Mouse (Mus musculus) embryonic facial prominence, embryonic 14.5 days (tissue): ENCODE results near the gene Phf10. TPM values are rescaled to one million over a fixed set of nuclear protein-coding genes. Genes with fewer than 3 reads are reported as not detected.

Experiments used
- ATAC-seq: fragments of 200-750 bp; cut with Nextera tagmentation; 2 replicates; pipeline ENCODE4 v1.8.0; 2017; ENCODE audit warnings: low read depth, moderate number of reproducible peaks, moderate TSS enrichment
- DNase-seq: peaks from one replicate; pipeline ENCODE4 v3.0.0-alpha.2; 2015; ENCODE audit warnings: low spot score
- H3K27ac ChIP-seq: fragments of 300-500 bp; sonication (generic); replicated peaks from 2 replicates; pipeline ENCODE4 v1.5.1; 2014; ENCODE audit warnings: low read depth, mild to moderate bottlenecking, low read length, moderate library complexity
- H3K27me3 ChIP-seq: fragments of 300-500 bp; sonication (generic); replicated peaks from 2 replicates; pipeline ENCODE4 v1.6.1; 2014; ENCODE audit warnings: low read length; ENCODE audit not compliant: control insufficient read depth, insufficient read depth
- H3K36me3 ChIP-seq: fragments of 300-500 bp; sonication (generic); 2 replicates; pipeline ENCODE4 v1.6.1; 2014; ENCODE audit warnings: low read length, mixed read lengths; ENCODE audit not compliant: control insufficient read depth, insufficient read depth
- H3K4me1 ChIP-seq: fragments of 300-500 bp; sonication (generic); 2 replicates; pipeline ENCODE4 v1.6.1; 2014; ENCODE audit warnings: antibody characterized with exemption, low read length; ENCODE audit not compliant: control insufficient read depth, insufficient read depth
- H3K4me2 ChIP-seq: fragments of 300-500 bp; sonication (generic); 2 replicates; pipeline ENCODE4 v1.6.1; 2014; ENCODE audit warnings: low read depth, mild to moderate bottlenecking, low read length, moderate library complexity, mixed read lengths
- H3K4me3 ChIP-seq: fragments of 300-500 bp; sonication (generic); 2 replicates; pipeline ENCODE4 v1.5.1; 2014; ENCODE audit warnings: low read depth, mild to moderate bottlenecking, low read length
- H3K9ac ChIP-seq: fragments of 300-500 bp; sonication (generic); 2 replicates; pipeline ENCODE4 v1.6.1; 2014; ENCODE audit warnings: low read depth, mild to moderate bottlenecking, low read length, moderate library complexity, mixed read lengths
- H3K9me3 ChIP-seq: fragments of 300-500 bp; sonication (generic); 2 replicates; pipeline ENCODE4 v1.6.1; 2016; ENCODE audit warnings: low read length; ENCODE audit not compliant: control insufficient read depth
- WGBS: fragments of 180-500 bp; shearing (Covaris S2); extraction: QIAGEN DNeasy Blood & Tissue Kit; methylation state at CpG from one replicate; pipeline ENCODE4 v1.1.7; 2014; 5-methylcytosine and 5-hydroxymethylcytosine counted together
- polyA plus RNA-seq: library from polyadenylated mRNA; unstranded; fragments of >200 nt; fragmentation: Nextera tagmentation; extraction: Ambion mirVana; gene quantifications from 2 replicates; pipeline ENCODE4 v1.2.1, GENCODE M21; 2014

Phf10 gene
- polyA plus RNA-seq, 1 experiment from 2014 or later: 52.0 TPM

DNA sequence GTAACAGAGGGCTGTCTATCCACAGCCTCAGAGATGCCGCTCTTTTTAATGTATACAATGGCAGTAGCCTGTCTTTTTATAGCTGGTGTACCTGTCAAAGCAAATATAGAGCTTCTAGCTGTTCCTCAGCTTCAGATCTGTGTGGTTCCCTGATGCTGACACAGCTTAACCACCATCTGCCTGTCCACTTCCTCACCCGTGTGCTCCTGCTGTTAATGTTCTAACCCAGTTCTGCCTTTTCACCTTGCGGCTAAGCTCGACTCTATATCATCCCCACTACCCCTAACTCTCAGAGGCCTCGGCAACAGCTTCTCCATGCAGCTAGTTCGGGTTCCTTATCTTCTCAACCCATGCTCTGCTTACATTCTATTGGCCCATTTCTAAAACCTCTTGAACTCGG, 30.4 kb downstream of the Phf10 start:
- Histone ChIP-seq H3K27ac (no peak overlapping the region), H3K4me3 (no peak overlapping the region), H3K27me3 (no peaks in the 10 kb centered on the region), H3K9me3 (0 out of 2 replicates have a peak, but pooled peaks cover 3% of the 10 kb centered on the region), H3K4me2 (no peak overlapping the region), H3K4me1 (no peaks in the 10 kb centered on the region), H3K9ac (no peak overlapping the region), H3K36me3 (no peaks in the 10 kb centered on the region)
- 84% methylated on average over 7 of the region's 7 CpGs for WGBS
- ATAC-seq (no peak), DNase-seq (no peak)

- no peak overlapping the region for H3K9ac ChIP-seq
- H3K27ac ChIP-seq: no peak overlapping the region
- no peaks in the 10 kb centered on the region for H3K4me1 ChIP-seq
- H3K36me3 ChIP-seq: no peaks in the 10 kb centered on the region
- no peaks in the 10 kb centered on the region for H3K27me3 ChIP-seq
- H3K4me3 ChIP-seq: no peak overlapping the region
- ATAC-seq (no peak), DNase-seq (no peak)
- no peak overlapping the region for H3K4me2 ChIP-seq
- WGBS: 60% methylated on average over 5 of the region's 5 CpGs
- 0 out of 2 replicates have a peak, but pooled peaks cover 3% of the 10 kb centered on the region for H3K9me3 ChIP-seq
Observed at GRCm38 (mm10) chr17:14928631-14929030, 32.4 kb downstream of the Phf10 start.

GRCm38 (mm10) chr17:14927644-14928218, 33.3 kb downstream of the Phf10 start:
- no peaks in the 10 kb centered on the region for H3K36me3 ChIP-seq
- no peak overlapping the region for H3K4me2 ChIP-seq
- H3K9me3 ChIP-seq: 0 out of 2 replicates have a peak, but pooled peaks cover 3% of the 10 kb centered on the region
- DNase-seq (peak; percentile 13), ATAC-seq (no peak)
- WGBS: 74% methylated on average over 8 of the region's 8 CpGs
- no peaks in the 10 kb centered on the region for H3K4me1 ChIP-seq
- no peak overlapping the region for H3K4me3 ChIP-seq
- no peak overlapping the region for H3K9ac ChIP-seq
- no peak overlapping the region for H3K27ac ChIP-seq
- no peaks in the 10 kb centered on the region for H3K27me3 ChIP-seq

GRCm38 (mm10) chr17:14921582-14921981, 39.5 kb downstream of the Phf10 start:
- H3K4me1 ChIP-seq: no peaks in the 10 kb centered on the region
- no peaks in the 10 kb centered on the region for H3K9me3 ChIP-seq
- no peak overlapping the region for H3K4me2 ChIP-seq
- DNase-seq: no peak
- no peaks in the 10 kb centered on the region for H3K27me3 ChIP-seq
- no peak overlapping the region for H3K4me3 ChIP-seq
- no peak overlapping the region for H3K27ac ChIP-seq
- H3K36me3 ChIP-seq: no peaks in the 10 kb centered on the region
- no peak for ATAC-seq
- no peak overlapping the region for H3K9ac ChIP-seq
- 54% methylated on average over 6 of the region's 6 CpGs for WGBS

- 83% methylated on average over 8 of the region's 8 CpGs for WGBS
- no peaks in the 10 kb centered on the region for H3K9me3 ChIP-seq
- H3K36me3 ChIP-seq: no peaks in the 10 kb centered on the region
- no peaks in the 10 kb centered on the region for H3K27me3 ChIP-seq
- no peak overlapping the region for H3K4me2 ChIP-seq
- no peak overlapping the region for H3K9ac ChIP-seq
- DNase-seq (no peak), ATAC-seq (no peak)
- H3K4me3 ChIP-seq: no peak overlapping the region
- H3K4me1 ChIP-seq: no peaks in the 10 kb centered on the region
- H3K27ac ChIP-seq: no peak overlapping the region
Observed at GRCm38 (mm10) chr17:14917866-14918265, 43.2 kb downstream of the Phf10 start.

DNA sequence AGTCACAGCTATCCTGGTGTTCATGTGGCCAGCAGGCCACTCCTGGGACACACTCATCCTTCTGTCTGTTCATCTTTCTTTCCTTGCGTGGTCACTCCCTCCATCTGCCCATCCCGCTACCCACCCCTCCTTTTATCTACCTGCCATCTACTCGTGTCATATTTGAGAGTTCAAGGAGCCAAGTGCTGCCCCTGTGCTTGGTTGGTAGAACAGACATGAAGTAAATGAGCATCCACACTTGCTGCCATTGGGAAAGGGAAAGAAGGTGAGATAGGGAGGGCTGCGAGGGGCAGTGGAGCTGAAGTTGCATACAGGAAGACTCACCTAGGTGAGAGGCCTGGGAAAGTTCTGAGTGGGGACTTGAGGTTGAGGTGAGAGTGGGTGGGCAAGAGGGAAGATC, 46.7 kb downstream of the Phf10 start:
- H3K36me3 ChIP-seq: no peaks in the 10 kb centered on the region
- no peak overlapping the region for H3K9ac ChIP-seq
- H3K4me2 ChIP-seq: no peak overlapping the region
- H3K4me3 ChIP-seq: no peak overlapping the region
- no peaks in the 10 kb centered on the region for H3K9me3 ChIP-seq
- no peak overlapping the region for H3K27ac ChIP-seq
- no peaks in the 10 kb centered on the region for H3K4me1 ChIP-seq
- DNase-seq (no peak), ATAC-seq (no peak)
- no peaks in the 10 kb centered on the region for H3K27me3 ChIP-seq
- WGBS: 92% methylated on average over 4 of the region's 4 CpGs

- no peaks in the 10 kb centered on the region for H3K9me3 ChIP-seq
- no peak overlapping the region for H3K4me2 ChIP-seq
- ATAC-seq (no peak), DNase-seq (no peak)
- H3K9ac ChIP-seq: no peak overlapping the region
- H3K4me3 ChIP-seq: no peak overlapping the region
- no peaks in the 10 kb centered on the region for H3K36me3 ChIP-seq
- no peak overlapping the region for H3K27ac ChIP-seq
- WGBS: 82% methylated on average over 8 of the region's 8 CpGs
- no peaks in the 10 kb centered on the region for H3K4me1 ChIP-seq
- H3K27me3 ChIP-seq: no peaks in the 10 kb centered on the region
Observed at GRCm38 (mm10) chr17:14912981-14913380, 48.1 kb downstream of the Phf10 start.

GRCm38 (mm10) chr17:14912420-14912819, 48.7 kb downstream of the Phf10 start:
- ATAC-seq (no peak), DNase-seq (no peak)
- H3K36me3 ChIP-seq: no peaks in the 10 kb centered on the region
- WGBS: 49% methylated on average over 6 of the region's 6 CpGs
- no peak overlapping the region for H3K27ac ChIP-seq
- no peak overlapping the region for H3K4me3 ChIP-seq
- H3K4me1 ChIP-seq: no peaks in the 10 kb centered on the region
- no peaks in the 10 kb centered on the region for H3K9me3 ChIP-seq
- no peak overlapping the region for H3K4me2 ChIP-seq
- H3K27me3 ChIP-seq: no peaks in the 10 kb centered on the region
- no peak overlapping the region for H3K9ac ChIP-seq

- no peaks in the 10 kb centered on the region for H3K27me3 ChIP-seq
- 93% methylated on average over 5 of the region's 5 CpGs for WGBS
- H3K4me2 ChIP-seq: no peak overlapping the region
- no peaks in the 10 kb centered on the region for H3K9me3 ChIP-seq
- H3K4me3 ChIP-seq: no peak overlapping the region
- H3K27ac ChIP-seq: no peak overlapping the region
- DNase-seq (no peak), ATAC-seq (no peak)
- H3K9ac ChIP-seq: no peak overlapping the region
- no peaks in the 10 kb centered on the region for H3K36me3 ChIP-seq
- H3K4me1 ChIP-seq: no peaks in the 10 kb centered on the region
Observed at GRCm38 (mm10) chr17:14910771-14911170, 50.3 kb downstream of the Phf10 start.
